Mouse (Mus musculus) heart, postnatal 14 days (tissue): ENCODE measurements around the gene Zeb2. TPM values are rescaled to one million over a fixed set of nuclear protein-coding genes. Genes with fewer than 3 reads are reported as not detected.

Experiments used
- DNase-seq, 2 experiments: peaks; one replicate each; pipeline ENCODE4 v3.0.0; 2021 to 2022
- intact Hi-C: fragments of 180-260 bp; cut with DNase I; formaldehyde crosslinking; loops from one replicate; pipeline ENCODE4 v1.15.1; 2025
- total RNA-seq, 2 experiments: library from RNA; stranded (reverse); gene quantifications; 2 replicates each; pipeline ENCODE4 v1.2.3; 2021

The Zeb2 gene
- total RNA-seq, 2 experiments from 2014 or later, result 51.3 to 58.5 TPM

- no peak for DNase-seq
Measured at GRCm38 (mm10) chr2:45101040-45101439, 16.2 kb downstream of the Zeb2 start.

GRCm38 (mm10) chr2:45100628-45101027 is 16.6 kb downstream of the Zeb2 start:
- intact Hi-C loops, result loop anchor here (5.0 kb wide), 1 partner anchor 78 kb away; no protein-coding TSS in a partner anchor

More at GRCm38 (mm10) chr2:45101040-45101439, 16.2 kb downstream of the Zeb2 start:
- intact Hi-C loops, result loop anchor here (5.0 kb wide), 1 partner anchor 79 kb away; no protein-coding TSS in a partner anchor

GRCm38 (mm10) chr2:45100017-45100416 is 17.2 kb downstream of the Zeb2 start:
- intact Hi-C loops, result loop anchor here (5.0 kb wide), 1 partner anchor 78 kb away; no protein-coding TSS in a partner anchor
- DNase-seq, result no peak

More at GRCm38 (mm10) chr2:45100628-45101027, 16.6 kb downstream of the Zeb2 start:
- DNase-seq, result no peak

- no peak for DNase-seq
- intact Hi-C loops, result no loop called here
Measured at GRCm38 (mm10) chr2:45099081-45099480, 18.1 kb downstream of the Zeb2 start.

GRCm38 (mm10) chr2:45097969-45098368 is 19.2 kb downstream of the Zeb2 start:
- DNase-seq, result no peak
- intact Hi-C loops, result no loop called here

- intact Hi-C loops, result no loop called here
- no peak for DNase-seq
Measured at GRCm38 (mm10) chr2:45096638-45097247, 20.5 kb downstream of the Zeb2 start.

- intact Hi-C loops, result no loop called here
- DNase-seq, result no peak
Measured at GRCm38 (mm10) chr2:45095825-45096224, 21.4 kb downstream of the Zeb2 start.

- intact Hi-C loops, result no loop called here
- no peak for DNase-seq
Measured at GRCm38 (mm10) chr2:45094371-45094967, 22.7 kb downstream of the Zeb2 start.

GRCm38 (mm10) chr2:45093479-45093878 is 23.7 kb downstream of the Zeb2 start:
- intact Hi-C loops, result no loop called here
- no peak for DNase-seq

- intact Hi-C loops, result no loop called here
- no peak for DNase-seq
Measured at GRCm38 (mm10) chr2:45092654-45093053, 24.5 kb downstream of the Zeb2 start.

- DNase-seq, result no peak
- intact Hi-C loops, result no loop called here
Measured at GRCm38 (mm10) chr2:45090529-45091297, 26.5 kb downstream of the Zeb2 start.

- intact Hi-C loops, result no loop called here
- no peak for DNase-seq
Measured at GRCm38 (mm10) chr2:45089251-45089530, 28.0 kb downstream of the Zeb2 start.

- intact Hi-C loops, result no loop called here
- DNase-seq, result no peak
Measured at GRCm38 (mm10) chr2:45088435-45089250, 28.6 kb downstream of the Zeb2 start.

- DNase-seq, result no peak
- intact Hi-C loops, result no loop called here
Measured at GRCm38 (mm10) chr2:45087208-45087607, 30.0 kb downstream of the Zeb2 start.

GRCm38 (mm10) chr2:45085653-45086052 is 31.5 kb downstream of the Zeb2 start:
- intact Hi-C loops, result no loop called here
- no peak for DNase-seq

- no peak for DNase-seq
- intact Hi-C loops, result no loop called here
Measured at GRCm38 (mm10) chr2:45083042-45083441, 34.2 kb downstream of the Zeb2 start.

- intact Hi-C loops, result no loop called here
- no peak for DNase-seq
Measured at GRCm38 (mm10) chr2:45081559-45081958, 35.6 kb downstream of the Zeb2 start.

GRCm38 (mm10) chr2:45077938-45078487 is 39.2 kb downstream of the Zeb2 start:
- intact Hi-C loops, result no loop called here

GRCm38 (mm10) chr2:45077383-45077782 is 39.8 kb downstream of the Zeb2 start:
- no peak for DNase-seq
- intact Hi-C loops, result no loop called here

More at GRCm38 (mm10) chr2:45077938-45078487, 39.2 kb downstream of the Zeb2 start:
- no peak for DNase-seq

GRCm38 (mm10) chr2:45073025-45073424 is 44.2 kb downstream of the Zeb2 start:
- intact Hi-C loops, result no loop called here
- DNase-seq, result no peak
